Mouse (Mus musculus) thymus, adult 2 months (tissue): ENCODE data around the gene Hoxb9.

ENCODE experiments used
- CTCF ChIP-seq: fragments of 200-500 bp; IDR thresholded peaks from 2 replicates; pipeline ENCODE4 v1.5.1; 2012; ENCODE audit warnings: mild to moderate bottlenecking, control low read depth, low read length, moderate library complexity, borderline replicate concordance; ENCODE audit not compliant: control insufficient read depth, poor library complexity, insufficient read depth; ENCODE audit errors: extremely low read depth
- POLR2A ChIP-seq: fragments of 200-500 bp; IDR thresholded peaks from 2 replicates; pipeline ENCODE4 v1.6.1; 2012; ENCODE audit warnings: mild to moderate bottlenecking, low read length, control low read depth, moderate library complexity; ENCODE audit not compliant: control insufficient read depth, poor library complexity, insufficient read depth; ENCODE audit errors: extremely low read depth

DNA sequence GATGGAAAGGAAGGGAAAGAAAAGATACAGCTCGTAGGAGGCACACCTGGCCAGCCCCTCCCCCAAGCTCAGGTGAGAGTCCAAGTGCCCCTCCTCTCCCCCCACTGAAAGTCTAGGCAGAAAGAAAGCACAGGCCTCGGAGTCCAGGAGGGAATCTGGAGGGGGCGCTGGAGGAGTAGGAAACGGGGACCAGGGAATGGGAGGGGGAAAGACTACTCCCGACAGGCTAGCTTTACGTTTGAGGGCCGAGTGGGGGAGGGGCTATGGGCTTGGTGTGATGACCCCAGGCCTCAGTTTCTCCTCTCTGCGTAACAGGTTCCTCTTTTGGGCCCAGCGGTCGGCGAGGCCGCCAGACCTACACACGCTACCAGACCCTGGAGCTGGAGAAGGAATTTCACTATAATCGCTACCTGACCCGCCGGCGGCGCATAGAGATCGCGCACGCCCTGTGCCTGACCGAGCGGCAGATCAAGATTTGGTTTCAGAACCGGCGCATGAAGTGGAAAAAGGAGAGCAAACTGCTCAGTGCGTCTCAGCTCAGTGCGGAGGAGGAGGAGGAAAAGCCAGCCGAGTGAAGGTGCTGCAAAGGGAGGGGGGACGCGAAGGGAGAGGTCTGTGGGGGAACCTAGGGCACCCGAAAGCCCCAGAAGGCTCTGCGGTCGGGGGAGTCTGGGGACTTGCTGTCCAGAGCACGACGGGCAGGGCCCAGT, 29.3 kb downstream of the Hoxb9 start:
- TF ChIP-seq CTCF, result no peak
- no peak for TF ChIP-seq POLR2A
